Mouse (Mus musculus): ENCODE results near the gene Cd207.
A peak's percentile ranks its signal among the peaks of the same experiment; 100 is the strongest.
"Not testable (repeated sequence)": the region's sequence is repeated elsewhere in the genome, so short reads cannot be mapped to it uniquely, and the experiment has no call there.

Gene Cd207

GRCm38 (mm10) chr6:83697932-83698331, 20.3 kb upstream of the Cd207 start:
- DNase-seq, result peak; percentile 50

- DNase-seq, result no peak
These were observed 19.0 kb upstream of the Cd207 start for GRCm38 (mm10) chr6:83696684-83697083.

- DNase-seq, result peak; percentile 60
These were observed 18.1 kb upstream of the Cd207 start for GRCm38 (mm10) chr6:83695731-83696130.

GRCm38 (mm10) chr6:83693835-83694234, 16.2 kb upstream of the Cd207 start:
- peak; percentile 89 for DNase-seq

GRCm38 (mm10) chr6:83692962-83693361, 15.3 kb upstream of the Cd207 start:
- DNase-seq, result no peak

GRCm38 (mm10) chr6:83690936-83691335, 13.3 kb upstream of the Cd207 start:
- DNase-seq, result no peak

- DNase-seq, result peak; percentile 85
These were observed 12.6 kb upstream of the Cd207 start for GRCm38 (mm10) chr6:83690277-83690676.

- no peak for DNase-seq
These were observed 11.7 kb upstream of the Cd207 start for GRCm38 (mm10) chr6:83689374-83689773.

GRCm38 (mm10) chr6:83673395-83673794, 4.3 kb downstream of the Cd207 start:
- DNase-seq, result peak; percentile 87

GRCm38 (mm10) chr6:83665009-83665408, 12.6 kb downstream of the Cd207 start:
- no peak for DNase-seq

GRCm38 (mm10) chr6:83660821-83661220, 16.8 kb downstream of the Cd207 start:
- no peak for DNase-seq

- DNase-seq, result peak; percentile 25
These were observed 21.6 kb downstream of the Cd207 start, which contains the start of gene Clec4f for GRCm38 (mm10) chr6:83656087-83656486. Gene Clec4f (minus strand): TSS chr6:83656187.

- no peak for DNase-seq
These were observed 30.9 kb downstream of the Cd207 start for GRCm38 (mm10) chr6:83646715-83647114.

GRCm38 (mm10) chr6:83635329-83635728, 42.3 kb downstream of the Cd207 start:
- DNase-seq, result no peak

- not testable (repeated sequence) for DNase-seq
These were observed 43.0 kb downstream of the Cd207 start for GRCm38 (mm10) chr6:83634631-83635030.

- not testable (repeated sequence) for DNase-seq
These were observed 43.6 kb downstream of the Cd207 start for GRCm38 (mm10) chr6:83634106-83634505.

GRCm38 (mm10) chr6:83631815-83632214, 45.8 kb downstream of the Cd207 start:
- no peak for DNase-seq

- no peak for DNase-seq
These were observed 50.9 kb downstream of the Cd207 start for GRCm38 (mm10) chr6:83626781-83627180.
